Mouse (Mus musculus) MEL (cell line): ENCODE results near the gene Spdef. TPM values are rescaled to one million over a fixed set of nuclear protein-coding genes. Genes with fewer than 3 reads are reported as not detected.

Experiments used
- DNase-seq: peaks from one replicate; pipeline ENCODE4 v3.0.0; 2011; ENCODE audit warnings: low read depth, low spot score
- H3K27ac ChIP-seq: 2 replicates; pipeline ENCODE4 v1.5.1; 2012; ENCODE audit warnings: low read depth, mild to moderate bottlenecking, control low read depth, low read length, moderate library complexity; ENCODE audit not compliant: control insufficient read depth
- H3K27me3 ChIP-seq, 2 experiments: fragments of 150-350 bp in 1 of 2; sonication (generic) in 1 of 2; 2 replicates each; pipeline ENCODE4 v1.6.1; 2012; ENCODE audit warnings: low read length in 2 of 2, mild to moderate bottlenecking in 2 of 2, improper control_type of control experiment in 1 of 2, moderate library complexity in 1 of 2; ENCODE audit not compliant: insufficient read depth in 2 of 2, control insufficient read depth in 1 of 2
- H3K36me3 ChIP-seq, 2 experiments: 2 replicates each; pipeline ENCODE4 v1.6.1; 2012 to 2014; ENCODE audit warnings: low read length in 2 of 2, improper control_type of control experiment in 1 of 2, inconsistent platforms in 1 of 2, mild to moderate bottlenecking in 1 of 2; ENCODE audit not compliant: insufficient read depth in 2 of 2, control insufficient read depth in 1 of 2
- H3K4me1 ChIP-seq, 2 experiments: fragments of 150-350 bp in 1 of 2; sonication (generic) in 1 of 2; 2 replicates each; pipeline ENCODE4 v1.6.1; 2012; ENCODE audit warnings: low read length in 2 of 2, improper control_type of control experiment in 1 of 2, mild to moderate bottlenecking in 1 of 2; ENCODE audit not compliant: insufficient read depth in 2 of 2, control insufficient read depth in 1 of 2
- H3K4me3 ChIP-seq, 2 experiments: fragments of 150-350 bp in 1 of 2; sonication (generic) in 1 of 2; 2 replicates each; pipeline ENCODE4 v1.5.1; 2012; ENCODE audit warnings: low read depth in 2 of 2, low read length in 2 of 2, mild to moderate bottlenecking in 2 of 2, moderate library complexity in 2 of 2, control low read depth in 1 of 2, improper control_type of control experiment in 1 of 2; ENCODE audit not compliant: control insufficient read depth in 1 of 2, insufficient read depth in 1 of 2
- H3K79me2 ChIP-seq: 2 replicates; pipeline ENCODE4 v1.6.1; 2012; ENCODE audit warnings: mild to moderate bottlenecking, low read length, moderate library complexity; ENCODE audit not compliant: control insufficient read depth, poor library complexity, insufficient read depth
- H3K9ac ChIP-seq: 2 replicates; pipeline ENCODE4 v1.6.1; 2012; ENCODE audit warnings: low read depth, mild to moderate bottlenecking, control low read depth, low read length, moderate library complexity; ENCODE audit not compliant: control insufficient read depth, poor library complexity, severe bottlenecking
- H3K9me3 ChIP-seq: fragments of 150-350 bp; sonication (generic); replicated peaks from 2 replicates; pipeline ENCODE4 v1.6.1; 2012; ENCODE audit warnings: mild to moderate bottlenecking, low read length, improper control_type of control experiment, moderate library complexity; ENCODE audit not compliant: insufficient read depth
- CHD2 ChIP-seq: IDR thresholded peaks from 2 replicates; pipeline ENCODE4 v1.6.1; 2011; ENCODE audit warnings: low read length, improper control_type of control experiment
- E2F4 ChIP-seq: IDR thresholded peaks from 2 replicates; pipeline ENCODE4 v1.6.1; 2011; ENCODE audit warnings: low read depth, low read length, improper control_type of control experiment, borderline replicate concordance
- EP300 ChIP-seq, 2 experiments: IDR thresholded peaks; 2 replicates each; pipeline ENCODE4 v1.6.1; 2011; ENCODE audit warnings: improper control_type of control experiment in 2 of 2, low read length in 2 of 2, low read depth in 1 of 2, mild to moderate bottlenecking in 1 of 2
- GATA1 ChIP-seq: IDR thresholded peaks from 2 replicates; pipeline ENCODE4 v1.6.1; 2011; ENCODE audit warnings: low read depth, low read length, improper control_type of control experiment
- HCFC1 ChIP-seq: IDR thresholded peaks from 2 replicates; pipeline ENCODE4 v1.6.1; 2012; ENCODE audit warnings: low read depth, mild to moderate bottlenecking, inconsistent platforms, low read length, improper control_type of control experiment, moderate library complexity
- KAT2A ChIP-seq: conservative IDR thresholded peaks from 2 replicates; pipeline ENCODE4 v1.6.1; 2012; ENCODE audit warnings: low read depth, low read length, improper control_type of control experiment, inconsistent platforms
- MEF2A ChIP-seq: IDR thresholded peaks from 2 replicates; pipeline ENCODE4 v1.6.1; 2014; ENCODE audit warnings: low read depth, mild to moderate bottlenecking, inconsistent platforms, low read length, improper control_type of control experiment; ENCODE audit not compliant: poor library complexity, insufficient replicate concordance, severe bottlenecking; ENCODE audit errors: extremely low read depth
- MXI1 ChIP-seq: IDR thresholded peaks from 2 replicates; pipeline ENCODE4 v1.6.1; 2011; ENCODE audit warnings: mild to moderate bottlenecking, low read depth, low read length, improper control_type of control experiment
- MYB ChIP-seq: IDR thresholded peaks from 2 replicates; pipeline ENCODE4 v1.6.1; 2011; ENCODE audit warnings: mild to moderate bottlenecking, low read depth, low read length, improper control_type of control experiment
- NRF1 ChIP-seq: IDR thresholded peaks from 2 replicates; pipeline ENCODE4 v1.6.1; 2014; ENCODE audit warnings: low read depth, mild to moderate bottlenecking, inconsistent platforms, low read length, improper control_type of control experiment, moderate library complexity; ENCODE audit not compliant: poor library complexity, insufficient read depth, severe bottlenecking
- POLR2A ChIP-seq, 2 experiments: IDR thresholded peaks; 2 replicates each; pipeline ENCODE4 v1.6.1; 2011 to 2012; ENCODE audit warnings: low read length in 2 of 2, mild to moderate bottlenecking in 2 of 2, control low read depth in 1 of 2, improper control_type of control experiment in 1 of 2, low read depth in 1 of 2, moderate library complexity in 1 of 2; ENCODE audit not compliant: control insufficient read depth in 1 of 2, insufficient read depth in 1 of 2, poor library complexity in 1 of 2
- POLR2AphosphoS5 ChIP-seq: IDR thresholded peaks from 2 replicates; pipeline ENCODE4 v1.6.1; 2012; ENCODE audit warnings: low read depth, borderline replicate concordance, mild to moderate bottlenecking, inconsistent platforms, low read length, moderate library complexity, mixed read lengths
- RAD21 ChIP-seq: IDR thresholded peaks from 2 replicates; pipeline ENCODE4 v1.6.1; 2011; ENCODE audit warnings: mild to moderate bottlenecking, low read depth, low read length, improper control_type of control experiment
- RCOR1 ChIP-seq: IDR thresholded peaks from 2 replicates; pipeline ENCODE4 v1.6.1; 2012; ENCODE audit warnings: low read depth, mild to moderate bottlenecking, inconsistent platforms, low read length, improper control_type of control experiment
- TBP ChIP-seq: IDR thresholded peaks from 2 replicates; pipeline ENCODE4 v1.8.0; 2011; ENCODE audit warnings: low read depth, low read length, improper control_type of control experiment
- TCF12 ChIP-seq: IDR thresholded peaks from 2 replicates; pipeline ENCODE4 v1.6.1; 2014; ENCODE audit warnings: low read depth, mild to moderate bottlenecking, inconsistent platforms, low read length, improper control_type of control experiment, moderate library complexity
- USF1 ChIP-seq: IDR thresholded peaks from 2 replicates; pipeline ENCODE4 v1.6.1; 2014; ENCODE audit warnings: low read depth, mild to moderate bottlenecking, inconsistent platforms, low read length, improper control_type of control experiment, moderate library complexity
- USF2 ChIP-seq, 2 experiments: IDR thresholded peaks; 2 replicates each; pipeline ENCODE4 v1.6.1; 2011 to 2012; ENCODE audit warnings: improper control_type of control experiment in 2 of 2, low read length in 2 of 2, borderline replicate concordance in 1 of 2, inconsistent platforms in 1 of 2, low read depth in 1 of 2, mild to moderate bottlenecking in 1 of 2; ENCODE audit not compliant: insufficient read depth in 1 of 2
- ZC3H11A ChIP-seq: IDR thresholded peaks from 2 replicates; pipeline ENCODE4 v1.6.1; 2012; ENCODE audit warnings: low read depth, mild to moderate bottlenecking, inconsistent platforms, low read length, improper control_type of control experiment
- ZNF384 ChIP-seq: IDR thresholded peaks from 2 replicates; pipeline ENCODE4 v1.6.1; 2012; ENCODE audit warnings: low read depth, mild to moderate bottlenecking, inconsistent platforms, low read length, improper control_type of control experiment
- polyA plus RNA-seq, 2 experiments: library from polyadenylated mRNA; stranded (reverse) in 1 of 2; unstranded in 1 of 2; fragments of >175 nt in 1 of 2; fragments of >200 nt in 1 of 2; gene quantifications; 2 replicates each; pipeline versions ENCODE4 v1.2.1 to v1.2.4; 2012; ENCODE audit warnings: low replicate concordance in 2 of 2, low read depth in 1 of 2; ENCODE audit not compliant: insufficient read length in 2 of 2, insufficient read depth in 1 of 2, missing spikeins in 1 of 2
- total RNA-seq: library from RNA; depleted of rRNA; stranded (reverse); fragments of 300-350 nt; gene quantifications from 2 replicates; pipeline ENCODE4 v1.2.3, GENCODE M21; 2012

Spdef gene
- total and polyA plus RNA-seq, 3 experiments, result 0.11 TPM; not detected in 2

- Histone ChIP-seq H3K27me3 (no peaks in the 10 kb centered on the region), H3K4me1 (no peaks in the 10 kb centered on the region), H3K79me2 (no peaks in the 10 kb centered on the region), H3K4me3 (no peak overlapping the region), H3K9ac (no peak overlapping the region), H3K36me3 (peaks cover 0 to 1% of the 10 kb centered on the region in 2 experiments; a peak in 2 of 4 replicates)
- DNase-seq, result no peak
- TF ChIP-seq POLR2AphosphoS5, result no peak; the same call in 1 of the 2 replicates
- no peak for TF ChIP-seq USF1
- no peak for TF ChIP-seq POLR2A (IDR thresholded peaks at IDR 0.05; ENCODE audit: control insufficient read depth in 1 of 2, insufficient read depth in 1 of 2, low read depth in 1 of 2, low read length in 2 of 2, poor library complexity in 1 of 2)
- TF ChIP-seq GATA1, result no peak
- no peak for TF ChIP-seq NRF1
- no peak for TF ChIP-seq HCFC1
- no peak for TF ChIP-seq MYB
- no peak for TF ChIP-seq MXI1
- no peak for TF ChIP-seq RCOR1
- no peak for TF ChIP-seq CHD2
- no peak for TF ChIP-seq RAD21
- TF ChIP-seq MEF2A, result no peak
- no peak for TF ChIP-seq ZNF384
- no peak for TF ChIP-seq E2F4
- TF ChIP-seq USF2 (IDR thresholded peaks at IDR 0.05; ENCODE audit: borderline replicate concordance in 1 of 2, insufficient read depth in 1 of 2, low read depth in 1 of 2, low read length in 2 of 2), result no peak
- no peak for TF ChIP-seq TBP
- no peak for TF ChIP-seq TCF12
- TF ChIP-seq ZC3H11A, result no peak
- TF ChIP-seq KAT2A, result no peak
- TF ChIP-seq EP300 (IDR thresholded peaks at IDR 0.05; ENCODE audit: low read depth in 1 of 2, low read length in 2 of 2), result no peak
- TF ChIP-seq, all 39 proteins: peak for 0
- Histone ChIP-seq H3K9me3 (no peaks in the 10 kb centered on the region), H3K27ac (no peak overlapping the region)
Measured at GRCm38 (mm10) chr17:27751314-27752202, 22.8 kb upstream of the Spdef start.
